Mouse (Mus musculus): ENCODE data around the gene Pou5f1.

- TF ChIP-seq POLR2A (IDR thresholded peaks at IDR 0.05; ENCODE audit: insufficient read depth, low read length) (no peak), CTCF (IDR thresholded peaks at IDR 0.05; ENCODE audit: low read depth, low read length) (no peak)
Observed at GRCm38 (mm10) chr17:35543412-35543861, 37.6 kb downstream of the Pou5f1 start.

Measured in ES-Bruce4 (cell line).